Mouse (Mus musculus) adrenal gland, postnatal 14 days (tissue): ENCODE measurements around the gene Fbxl13. TPM values are rescaled to one million over a fixed set of nuclear protein-coding genes. Genes with fewer than 3 reads are reported as not detected.

Experiments
- DNase-seq: peaks from one replicate; pipeline ENCODE4 v3.0.0; 2021; ENCODE audit warnings: mixed read lengths
- long read RNA-seq, 2 experiments: library from polyadenylated mRNA; stranded (forward); transcript quantifications; one replicate each; pipeline ENCODE4 v2.0.0; 2021
- total RNA-seq: library from RNA; stranded (reverse); gene quantifications from 2 replicates; pipeline ENCODE4 v1.2.3, GENCODE M21; 2021

Fbxl13 gene
- total RNA-seq = 0.11 TPM in 1 of 2 replicates, not detected in the other
- long read RNA-seq, experiment 1 = 0 reads
- long read RNA-seq, experiment 2, partial matches to known transcripts = 0 of 1 reads
- long read RNA-seq, experiment 2, other reads (novel, unspliced or antisense) = 1 of 1 reads

DNA sequence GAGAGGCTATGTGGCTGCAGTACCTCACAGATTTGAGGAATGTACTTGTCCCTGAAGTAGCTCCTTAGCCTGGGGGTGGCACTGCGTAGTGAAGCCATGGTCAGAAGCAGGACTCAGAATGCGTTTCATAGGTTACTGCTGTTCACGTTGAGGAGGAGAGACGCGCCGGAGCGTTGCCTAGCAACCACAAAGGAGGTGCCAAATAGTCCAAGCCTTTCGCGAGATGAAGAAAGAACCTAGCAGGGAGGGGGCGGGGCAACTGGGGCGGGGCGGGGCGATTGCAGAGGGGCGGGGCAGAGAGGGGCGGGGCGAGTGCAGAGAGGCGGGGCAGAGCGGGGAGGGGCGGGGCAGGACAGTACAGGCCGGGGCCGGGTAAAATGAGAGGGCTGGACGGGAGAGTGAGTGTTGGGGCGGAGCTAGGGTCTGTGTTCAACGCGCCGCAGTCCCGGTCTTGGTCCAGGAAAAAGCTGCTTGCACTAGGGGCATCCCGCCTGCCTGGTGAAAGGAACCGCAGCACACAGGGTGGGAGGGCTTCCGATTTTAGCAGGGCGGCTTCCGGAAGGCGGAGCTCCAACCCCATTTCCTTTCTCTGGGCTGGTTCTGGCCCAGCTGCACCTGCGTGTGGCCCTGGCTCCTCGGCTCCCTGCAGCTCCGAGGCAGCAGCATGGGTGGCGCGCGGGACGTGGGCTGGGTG is at the start of gene Fbxl13, which contains the start of gene Armc10:
Fbxl13 (minus strand) TSS at position 196 of the 694 bp plus-strand sequence.
Armc10 (plus strand) TSS at position 375 of the 694 bp plus-strand sequence.
- peak; percentile 93 for DNase-seq

DNA sequence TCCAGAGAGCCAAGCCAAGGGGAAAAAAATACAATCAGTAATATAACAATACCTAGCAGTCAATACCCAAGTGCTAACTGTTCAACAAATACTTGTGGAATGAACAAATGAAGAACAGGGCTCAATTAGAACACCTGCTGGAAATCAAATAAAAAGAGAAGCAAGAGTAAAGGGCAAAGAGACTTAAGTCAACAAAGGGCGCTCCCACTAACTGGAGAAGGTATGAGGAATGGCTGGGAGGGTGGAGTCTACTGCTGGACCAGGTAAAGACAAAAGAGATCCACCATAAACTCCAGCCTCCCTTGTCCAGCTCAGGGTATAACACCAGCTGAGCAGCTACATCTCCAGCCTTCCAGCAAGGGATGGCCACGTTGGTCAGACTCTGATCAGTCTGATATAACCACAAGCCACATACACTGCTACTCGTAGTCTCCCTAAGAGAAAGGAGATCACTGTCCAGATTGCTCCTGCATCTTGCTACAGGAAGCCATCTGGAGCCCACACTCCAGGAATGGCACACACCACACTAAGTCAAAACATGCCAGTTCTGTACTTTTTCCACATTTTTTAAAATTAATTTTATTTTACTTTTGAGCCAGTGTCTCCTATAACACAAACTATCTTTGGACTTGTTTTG is 49.5 kb upstream of the Fbxl13 start:
- DNase-seq = no peak

DNA sequence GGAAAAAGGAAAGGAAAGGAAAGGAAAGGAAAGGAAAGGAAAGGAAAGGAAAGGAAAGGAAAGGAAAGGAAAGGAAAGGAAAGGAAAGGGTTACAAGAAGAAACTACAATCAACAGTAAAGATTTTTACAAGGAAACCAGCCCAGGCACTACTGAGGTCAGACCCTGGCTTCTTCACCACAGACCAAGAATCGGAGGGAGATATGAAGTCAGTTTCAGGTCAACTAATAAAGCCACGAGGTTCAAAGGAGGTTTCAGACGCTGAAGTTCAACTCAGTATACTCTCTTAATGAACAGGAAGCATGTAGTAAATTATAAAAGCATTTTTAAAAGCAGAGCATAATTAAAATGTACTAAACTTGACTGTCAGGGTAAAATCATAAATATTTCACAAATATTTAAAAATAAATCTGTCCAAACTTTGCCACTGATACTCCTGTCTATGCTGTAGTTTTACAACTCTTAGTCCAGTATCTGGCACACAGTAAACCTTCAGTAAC is 48.0 kb upstream of the Fbxl13 start:
- DNase-seq = no peak

DNA sequence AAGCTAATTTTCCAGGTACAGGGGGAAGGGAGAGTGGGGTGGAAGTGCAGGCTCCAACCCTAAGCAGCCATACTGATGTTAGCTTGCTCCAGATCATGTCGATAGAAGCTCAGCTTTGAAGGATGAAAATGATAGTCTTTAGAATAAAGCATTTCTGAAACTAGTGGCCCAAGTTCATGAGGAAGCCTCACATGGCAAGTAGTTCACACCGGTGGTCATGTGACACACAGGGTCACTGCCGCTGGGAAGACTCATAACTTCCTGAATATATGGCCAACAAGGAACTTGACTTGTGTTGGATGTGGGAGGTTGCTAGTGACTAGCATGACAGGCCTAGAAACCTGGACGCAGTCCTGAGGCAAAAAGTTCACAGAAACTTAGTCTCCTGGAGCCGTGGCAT is 46.8 kb upstream of the Fbxl13 start:
- DNase-seq = no peak

DNA sequence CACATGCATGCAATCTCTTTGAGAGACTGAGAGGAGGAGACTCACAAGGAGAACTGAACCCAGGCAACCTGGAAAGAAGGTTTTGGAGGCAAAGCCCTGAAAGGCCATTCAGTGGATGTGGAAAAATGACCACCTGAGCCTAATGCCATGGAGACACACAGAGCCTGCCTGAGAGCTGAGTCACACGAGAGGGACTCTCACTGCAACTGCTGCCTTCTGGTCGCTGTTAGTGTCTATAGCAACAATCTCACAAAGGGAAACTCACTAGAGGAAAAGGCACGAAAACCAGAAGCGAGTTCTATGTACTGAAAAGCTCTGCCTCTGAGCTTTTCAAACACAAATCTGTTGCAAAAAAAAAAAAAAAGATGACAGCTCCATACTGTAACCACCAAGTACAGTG is 41.6 kb upstream of the Fbxl13 start:
- DNase-seq = no peak

DNA sequence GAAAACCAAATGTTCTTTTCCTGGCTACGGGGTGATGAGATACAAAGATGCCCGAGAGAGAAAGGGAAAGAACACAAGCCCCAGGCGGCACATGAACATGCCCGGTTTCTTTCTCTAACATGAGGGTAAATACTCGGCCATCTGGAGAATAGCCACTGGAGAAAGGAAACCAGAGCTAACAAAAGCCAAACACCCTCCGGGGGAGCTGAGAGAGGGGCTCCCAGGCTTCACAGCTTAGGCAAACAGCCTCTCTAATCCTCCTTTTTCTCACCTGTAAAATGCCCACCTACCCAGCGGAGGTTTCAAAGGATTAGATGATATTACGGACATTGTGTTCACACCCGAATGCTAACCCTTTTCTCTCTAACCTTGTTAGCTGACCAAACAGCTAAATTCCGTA is 39.6 kb upstream of the Fbxl13 start:
- no peak for DNase-seq

DNA sequence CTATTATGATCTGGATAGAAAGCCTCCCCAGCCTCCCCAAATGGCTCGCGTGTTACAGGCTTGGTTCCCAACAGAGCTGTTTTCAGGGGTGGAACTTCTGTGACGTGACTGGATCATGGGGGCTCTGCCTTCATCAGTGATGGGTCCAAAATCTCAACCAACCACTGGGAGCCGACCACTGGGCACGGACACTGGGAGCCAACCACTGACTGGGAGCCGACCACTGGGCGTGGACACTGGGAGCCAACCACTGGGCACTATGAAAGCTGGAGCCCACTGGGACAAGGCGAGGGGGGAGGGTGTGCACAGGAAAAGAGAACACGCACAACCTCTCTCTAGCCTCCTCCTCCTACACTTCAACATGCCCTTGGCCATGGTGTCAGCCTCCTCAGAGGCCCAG is 38.4 kb upstream of the Fbxl13 start:
- DNase-seq = no peak

DNA sequence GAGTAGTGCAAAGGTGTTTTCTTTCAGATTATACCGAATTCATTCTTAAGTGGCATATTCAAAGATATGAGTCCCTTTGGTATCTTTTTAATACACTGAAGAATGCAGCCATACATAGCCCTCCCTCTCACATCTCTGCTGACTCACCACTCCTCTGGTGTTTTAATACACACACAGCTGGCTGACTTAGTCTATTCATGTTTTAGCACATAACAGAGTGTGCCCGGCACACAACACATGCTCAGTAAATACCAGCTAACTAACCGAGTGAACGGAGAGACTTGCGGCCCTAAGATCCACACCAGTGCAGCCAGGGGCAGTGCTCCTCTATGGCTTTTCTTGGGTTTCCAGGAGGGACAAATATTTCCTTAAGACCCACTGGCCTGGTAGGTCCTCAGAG is 35.5 kb upstream of the Fbxl13 start:
- no peak for DNase-seq

DNA sequence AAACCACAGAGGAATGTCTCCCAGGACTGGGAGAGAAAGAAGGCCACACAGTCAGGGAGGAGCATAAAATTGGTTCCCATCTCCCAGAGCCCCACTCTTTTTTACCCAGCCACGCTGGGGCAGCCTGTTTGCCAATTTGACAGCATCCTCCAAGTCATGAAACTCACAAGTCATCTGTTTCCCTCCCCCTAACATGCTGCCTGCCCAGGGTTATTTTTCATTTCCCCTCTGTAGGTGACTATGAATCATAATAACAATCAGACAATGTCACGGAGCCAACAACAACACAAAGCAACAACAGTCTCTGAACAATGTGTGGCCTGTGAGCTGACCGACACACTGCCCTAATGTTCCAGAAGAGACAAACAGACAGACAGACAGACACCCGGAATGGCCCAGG is 34.6 kb upstream of the Fbxl13 start:
- DNase-seq = peak; percentile 17

DNA sequence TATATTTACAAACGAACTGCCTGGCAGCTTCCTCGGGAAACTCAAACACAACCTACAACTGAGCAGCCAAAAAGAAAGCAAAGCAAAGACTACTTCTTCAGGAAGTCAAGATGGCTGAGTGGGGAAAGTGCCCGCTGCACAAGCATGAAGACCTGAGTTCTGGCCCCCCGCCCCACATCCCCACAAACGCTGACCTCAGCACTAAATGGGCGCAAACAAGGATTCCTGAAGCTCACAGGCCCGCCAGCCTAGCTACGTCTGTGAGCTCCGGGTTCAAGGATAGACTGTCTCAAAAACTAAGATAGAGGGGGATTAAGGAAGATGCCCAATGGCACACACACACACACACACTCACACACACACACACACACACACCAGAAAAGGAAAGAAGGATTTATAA is 32.9 kb upstream of the Fbxl13 start:
- DNase-seq = no peak

DNA sequence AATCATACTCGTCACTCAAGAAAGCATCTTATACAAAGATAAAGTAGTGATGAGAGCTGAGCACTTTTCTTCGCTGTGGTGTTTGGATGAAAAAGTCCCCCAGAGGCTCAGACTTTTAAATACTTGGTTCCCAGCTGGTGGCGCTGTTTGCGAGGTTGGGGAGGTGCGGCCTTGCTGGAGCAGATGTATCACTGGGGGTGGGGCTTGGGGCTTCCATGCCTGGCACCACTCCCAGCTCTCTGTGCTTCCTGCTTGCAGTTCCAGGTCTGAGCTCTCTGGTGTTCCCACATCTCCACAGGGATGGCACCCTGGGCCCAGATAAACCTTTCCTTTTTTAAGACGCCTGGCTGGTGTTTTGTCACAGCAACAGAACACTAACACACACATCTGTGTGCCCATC is 32.5 kb upstream of the Fbxl13 start:
- DNase-seq = peak; percentile 72

DNA sequence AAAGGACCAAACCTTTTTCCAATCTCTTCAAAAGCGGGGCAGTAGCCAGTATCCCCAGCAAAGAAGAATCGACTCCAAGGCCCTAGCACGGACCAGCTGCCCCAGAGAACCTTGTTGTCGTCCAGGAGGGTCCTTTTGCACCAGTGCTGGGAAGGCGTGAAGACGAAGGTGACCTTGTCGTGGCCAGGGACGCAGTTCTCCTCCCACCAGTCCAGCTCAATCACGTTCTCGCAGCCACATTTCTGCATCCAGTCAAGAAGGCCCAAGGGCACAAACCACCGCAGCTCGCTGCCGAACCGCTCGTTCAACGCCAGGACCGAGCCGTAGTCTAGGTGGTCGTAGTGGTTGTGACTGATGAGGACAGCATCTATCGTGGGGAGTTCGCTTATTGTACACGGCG is 30.1 kb upstream of the Fbxl13 start:
- DNase-seq = no peak

DNA sequence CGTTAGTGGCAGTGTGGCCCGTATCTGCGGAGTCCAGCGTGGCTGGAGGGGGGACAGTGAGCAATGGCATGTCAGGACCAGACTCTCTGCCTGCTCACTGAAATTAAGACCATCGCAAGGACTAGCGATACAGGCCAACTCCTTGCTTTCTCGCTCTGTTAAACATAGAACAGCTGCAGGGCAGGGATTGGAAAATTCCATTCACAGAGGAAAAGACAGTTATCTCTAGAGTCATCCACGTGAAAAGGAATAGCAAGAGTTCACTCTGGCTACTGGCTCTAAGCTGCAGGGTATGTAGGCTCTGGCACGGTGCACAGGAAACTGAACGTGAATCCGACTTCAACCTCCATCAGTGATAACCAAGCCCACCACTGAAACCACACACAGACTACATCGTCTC is 29.6 kb upstream of the Fbxl13 start:
- DNase-seq = no peak

DNA sequence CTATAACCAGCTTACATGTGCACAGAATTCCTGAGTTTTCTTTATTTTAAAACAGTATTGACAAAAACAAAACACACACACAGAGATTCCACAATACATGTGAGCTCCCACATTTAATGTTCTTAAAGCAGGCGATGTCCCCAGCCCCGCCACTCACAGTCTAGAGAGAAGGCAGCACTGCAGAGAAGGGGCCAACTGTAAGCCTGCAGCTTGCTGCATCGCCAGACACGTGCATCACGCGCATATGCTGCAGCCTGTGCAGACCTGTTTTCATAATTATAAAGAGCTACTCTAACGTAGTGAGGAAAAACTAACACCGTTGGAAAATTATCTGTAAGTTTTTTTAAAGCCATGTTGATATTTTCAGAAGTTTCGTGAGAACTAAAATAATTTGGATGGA is 28.3 kb upstream of the Fbxl13 start:
- no peak for DNase-seq

DNA sequence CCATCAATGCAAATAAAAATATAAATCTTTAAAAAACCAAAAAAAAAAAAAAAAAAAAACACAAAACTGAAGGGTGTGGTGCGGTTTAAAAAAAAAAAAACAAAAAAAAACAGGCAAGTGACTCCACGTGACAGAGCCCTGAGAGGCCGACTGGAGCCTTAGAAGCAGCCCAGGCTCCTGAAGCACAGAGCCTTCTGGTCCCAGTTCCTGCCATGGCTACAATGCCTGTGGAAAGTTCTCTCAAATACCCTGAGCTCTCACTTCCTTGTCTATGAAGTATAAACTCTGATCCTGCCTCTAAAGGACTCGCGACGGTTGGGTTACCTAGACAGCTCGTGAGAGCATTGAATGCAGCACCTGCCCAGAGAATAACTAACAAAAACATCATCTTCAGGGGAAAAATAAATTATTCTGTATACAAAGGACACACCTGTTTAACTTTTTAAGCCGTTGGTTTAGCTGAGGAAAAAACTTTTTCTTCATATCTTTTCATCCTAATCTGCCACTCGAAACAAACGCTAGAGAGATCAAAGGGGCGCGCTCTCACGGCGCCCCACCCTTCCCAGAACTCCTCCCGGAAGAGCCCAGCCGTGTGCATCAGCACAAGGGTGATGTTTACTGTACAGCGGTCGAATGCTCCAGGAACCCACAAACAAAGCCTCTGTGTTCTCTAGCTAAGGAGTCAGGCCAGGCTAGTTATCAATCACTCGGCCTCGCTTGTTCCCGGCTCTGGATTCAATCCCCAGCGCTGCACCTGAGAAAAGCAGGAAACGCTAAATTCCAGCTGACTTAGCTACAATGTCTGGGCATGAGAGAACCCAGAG is 27.6 kb upstream of the Fbxl13 start:
- DNase-seq = peak; percentile 22

DNA sequence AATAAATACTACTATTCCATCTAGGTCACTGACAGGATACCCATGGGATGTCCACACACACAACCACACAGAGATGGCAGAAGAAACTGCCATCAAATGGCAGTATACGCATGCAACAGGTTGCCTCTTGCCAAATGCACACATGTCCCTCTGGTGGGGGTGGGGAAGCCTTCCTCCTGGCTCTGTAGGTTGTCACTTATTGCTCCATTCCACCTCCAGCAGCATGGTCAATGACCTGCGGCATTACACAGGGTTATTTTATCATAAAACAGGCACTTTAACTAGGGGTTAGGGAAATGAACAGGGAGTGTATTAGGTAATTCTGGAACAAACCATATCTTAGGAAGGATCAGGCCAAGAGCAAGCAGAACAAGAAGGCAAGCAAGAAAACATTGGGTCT is 23.9 kb upstream of the Fbxl13 start:
- no peak for DNase-seq

DNA sequence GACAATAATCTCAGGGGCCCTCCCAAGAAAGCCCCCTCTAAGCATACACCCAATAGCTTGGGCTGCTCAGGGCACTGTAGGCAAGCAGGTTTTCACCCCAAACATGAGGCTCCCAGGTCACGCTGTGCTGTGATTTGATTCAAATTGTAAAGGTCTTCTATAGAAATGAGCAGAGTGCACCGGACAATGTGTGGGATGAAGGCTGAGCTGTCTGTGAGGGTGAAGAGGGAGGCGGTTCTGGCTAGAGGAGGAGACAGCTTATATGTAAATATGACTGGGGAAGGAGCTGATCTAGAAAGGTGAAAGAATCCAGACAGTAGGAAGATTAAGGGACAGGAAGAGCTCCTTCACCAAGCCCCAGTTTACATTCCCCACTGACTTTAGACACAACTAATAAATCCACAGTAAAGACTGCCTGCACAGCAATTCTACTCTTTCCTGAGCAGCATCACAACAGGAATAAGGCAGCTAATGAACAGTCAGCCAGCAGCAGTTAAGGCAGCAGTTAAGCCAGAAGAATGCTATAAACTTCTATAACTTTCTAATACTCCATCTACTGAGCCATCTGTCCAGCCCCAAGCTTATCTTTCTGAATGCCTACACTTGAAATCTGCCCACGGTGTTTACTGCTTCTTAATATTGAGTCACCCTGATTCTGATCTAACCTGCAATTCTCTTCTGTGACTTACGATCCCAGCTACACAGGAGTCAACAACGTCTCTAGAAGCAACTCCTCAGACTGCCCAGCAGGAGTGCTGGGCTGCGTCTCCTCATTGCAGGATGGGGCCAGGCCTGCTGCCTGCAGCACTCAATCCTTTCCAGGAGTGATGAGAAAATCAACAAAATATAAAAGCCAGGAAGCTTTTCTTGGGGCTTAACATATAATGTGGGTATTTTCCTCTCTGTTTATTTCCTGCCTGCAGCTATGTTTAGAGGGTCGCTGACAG is 22.0 kb upstream of the Fbxl13 start:
- DNase-seq = no peak

DNA sequence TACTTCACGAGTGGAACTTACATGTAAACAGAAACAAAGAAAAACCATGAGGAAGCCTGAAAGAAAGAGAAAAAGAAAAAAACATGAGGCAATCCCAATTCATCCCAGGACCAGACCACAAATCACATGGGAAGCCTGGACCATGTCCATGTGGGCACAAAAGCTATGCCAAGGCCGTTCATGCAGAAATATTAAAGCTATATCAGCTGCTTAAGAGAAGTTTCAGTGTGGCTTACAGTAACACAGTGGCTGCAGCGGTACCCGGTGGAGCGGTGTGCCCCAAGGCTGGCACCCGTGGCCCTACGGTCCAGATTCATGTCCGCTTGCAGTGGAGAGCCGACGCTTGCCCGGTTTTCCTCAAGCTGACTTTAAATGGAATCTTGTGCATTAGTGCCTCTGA is 17.6 kb upstream of the Fbxl13 start:
- peak; percentile 69 for DNase-seq

DNA sequence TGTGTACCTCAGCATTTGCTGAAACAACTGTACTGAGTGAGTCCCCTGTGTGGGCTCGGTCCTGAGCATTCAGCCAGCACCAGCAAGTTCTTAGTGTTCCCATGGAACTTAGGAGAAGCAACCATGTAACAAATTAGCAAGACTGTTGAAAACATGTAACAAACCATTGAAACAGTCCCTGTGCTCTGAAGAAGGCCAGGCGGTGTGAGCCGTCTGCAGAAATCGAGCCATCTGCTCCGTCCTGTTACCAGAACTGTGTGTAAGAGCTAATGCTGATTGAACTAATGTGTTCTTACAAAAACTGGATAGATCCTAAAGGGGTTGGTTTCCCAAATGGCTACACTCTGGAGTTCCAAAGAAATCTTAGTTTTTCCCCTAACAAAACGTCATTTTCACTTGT is 15.4 kb upstream of the Fbxl13 start:
- no peak for DNase-seq

DNA sequence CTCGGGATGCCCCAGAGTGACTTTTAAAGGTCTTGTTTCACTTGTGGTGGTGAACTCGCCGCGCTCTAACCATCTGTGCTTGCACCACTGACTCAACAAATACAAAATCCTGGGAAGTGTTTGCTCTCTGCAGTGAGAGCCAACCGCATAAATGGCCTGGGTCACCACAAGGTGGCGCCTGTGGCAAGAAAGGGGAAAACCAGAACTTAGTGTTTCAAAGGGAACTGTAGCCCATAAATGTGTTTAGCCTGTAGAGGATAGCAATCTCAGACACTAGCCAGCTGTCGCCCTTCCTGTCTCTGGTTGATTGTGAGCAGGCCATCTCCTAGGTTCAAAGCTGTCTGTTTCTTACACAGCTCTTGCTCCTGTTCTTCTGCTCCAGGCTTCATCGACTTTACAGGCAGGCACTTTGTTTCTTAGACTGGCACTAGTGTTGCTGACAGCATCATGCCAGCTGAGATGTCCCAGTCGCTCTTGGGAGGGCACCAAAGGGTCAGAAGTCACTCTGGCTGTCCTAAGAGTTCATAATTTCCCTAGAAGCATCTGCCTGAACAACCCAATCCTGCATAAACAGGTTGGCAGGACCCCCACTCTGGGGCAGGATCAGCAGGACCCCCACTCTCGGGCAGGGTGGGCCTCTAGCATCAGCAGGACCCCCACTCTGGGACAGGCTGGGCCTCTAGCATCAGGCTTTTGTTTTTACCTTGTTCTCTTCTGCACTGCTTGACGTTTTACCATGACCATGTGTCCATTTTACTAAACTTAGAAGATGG is 13.4 kb upstream of the Fbxl13 start:
- DNase-seq = peak; percentile 92

DNA sequence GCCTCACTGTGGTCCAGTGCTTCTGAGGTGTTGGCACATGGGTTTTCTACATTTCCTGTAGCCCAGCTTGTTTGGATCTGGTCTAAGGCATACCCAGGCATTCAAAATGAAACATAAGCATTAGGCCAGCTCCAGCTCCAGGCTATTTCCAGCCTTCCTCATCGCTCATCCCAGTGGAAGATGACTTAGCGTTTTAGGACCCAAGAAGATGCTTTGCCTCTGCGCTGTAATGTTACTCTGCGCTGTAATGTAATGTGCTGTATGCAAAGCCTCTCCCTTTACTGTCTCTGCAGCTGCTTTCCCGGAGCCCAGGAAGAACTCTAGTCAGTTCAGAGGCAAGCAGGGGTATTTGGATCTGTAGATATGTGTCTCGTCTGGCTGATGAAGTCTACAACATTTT is 12.6 kb upstream of the Fbxl13 start:
- no peak for DNase-seq
